Mouse (Mus musculus): ENCODE data around the gene Fubp3. TPM values are rescaled to one million over a fixed set of nuclear protein-coding genes. Genes with fewer than 3 reads are reported as not detected.
A peak's percentile ranks its signal among the peaks of the same experiment; 100 is the strongest.

Gene Fubp3
- polyA plus RNA-seq, 1 experiment from 2014 or later, result 76.5 TPM

- H3K4me2 ChIP-seq, result peak overlapping the region; percentile 64
- peaks cover 99% of the 10 kb centered on the region for H3K27me3 ChIP-seq
- no peak overlapping the region for H3K27ac ChIP-seq
- 2% methylated on average over 18 of the region's 18 CpGs for WGBS
- H3K9ac ChIP-seq, result 0 out of 2 replicates have a peak overlapping the region, but pooled peaks have one; percentile 7
- ATAC-seq, result no peak
- no peaks in the 10 kb centered on the region for H3K36me3 ChIP-seq (ENCODE audit: poor library complexity, severe bottlenecking)
- peak overlapping the region; percentile 32 for H3K4me3 ChIP-seq
- H3K9me3 ChIP-seq (replicated peaks), result no peaks in the 10 kb centered on the region
- peaks cover 56% of the 10 kb centered on the region for H3K4me1 ChIP-seq
These were observed 69.5 kb downstream of the Fubp3 start for GRCm38 (mm10) chr2:31641929-31642328.

- Histone ChIP-seq H3K9ac (peak overlapping the region; percentile 23), H3K4me2 (peak overlapping the region; percentile 96), H3K4me1 (peaks cover 17% of the 10 kb centered on the region), H3K4me3 (peak overlapping the region; percentile 54), H3K36me3 (ENCODE audit: poor library complexity, severe bottlenecking) (no peaks in the 10 kb centered on the region), H3K9me3 (replicated peaks) (no peaks in the 10 kb centered on the region; the same call in 1 of the 2 replicates), H3K27me3 (peaks cover 95% of the 10 kb centered on the region), H3K27ac (no peak overlapping the region)
- under 1% methylated on average over 91 of the region's 109 CpGs for WGBS
- peak; percentile 79 for ATAC-seq
These were observed 81.8 kb downstream of the Fubp3 start for GRCm38 (mm10) chr2:31653971-31654853.

- Histone ChIP-seq H3K4me2 (peak overlapping the region; percentile 96), H3K36me3 (ENCODE audit: poor library complexity, severe bottlenecking) (no peaks in the 10 kb centered on the region), H3K4me3 (peak overlapping the region; percentile 54), H3K4me1 (peaks cover 17% of the 10 kb centered on the region), H3K9me3 (replicated peaks) (no peaks in the 10 kb centered on the region; the same call in 1 of the 2 replicates), H3K27me3 (peaks cover 94% of the 10 kb centered on the region), H3K9ac (no peak overlapping the region), H3K27ac (no peak overlapping the region)
- 5% methylated on average over 22 of the region's 22 CpGs for WGBS
- no peak for ATAC-seq
These were observed 82.6 kb downstream of the Fubp3 start for GRCm38 (mm10) chr2:31654854-31655559.

- Histone ChIP-seq H3K9ac (no peak overlapping the region), H3K27me3 (peaks cover 83% of the 10 kb centered on the region), H3K27ac (no peak overlapping the region), H3K4me1 (peaks cover 17% of the 10 kb centered on the region), H3K36me3 (ENCODE audit: poor library complexity, severe bottlenecking) (no peaks in the 10 kb centered on the region), H3K4me2 (no peak overlapping the region), H3K9me3 (replicated peaks) (no peaks in the 10 kb centered on the region; the same call in 1 of the 2 replicates), H3K4me3 (no peak overlapping the region)
- 88% methylated on average over 7 of the region's 7 CpGs for WGBS
- ATAC-seq, result no peak
These were observed 83.9 kb downstream of the Fubp3 start for GRCm38 (mm10) chr2:31656374-31656773.

GRCm38 (mm10) chr2:31662939-31663803, 90.7 kb downstream of the Fubp3 start:
- Histone ChIP-seq H3K9me3 (replicated peaks) (no peaks in the 10 kb centered on the region; the same call in 1 of the 2 replicates), H3K36me3 (ENCODE audit: poor library complexity, severe bottlenecking) (no peaks in the 10 kb centered on the region), H3K4me1 (no peaks in the 10 kb centered on the region), H3K27me3 (peaks cover 46% of the 10 kb centered on the region), H3K9ac (no peak overlapping the region), H3K4me3 (no peak overlapping the region), H3K4me2 (no peak overlapping the region), H3K27ac (no peak overlapping the region)
- ATAC-seq, result no peak
- 75% methylated on average over 8 of the region's 8 CpGs for WGBS

- Histone ChIP-seq H3K9me3 (replicated peaks) (no peaks in the 10 kb centered on the region; the same call in 1 of the 2 replicates), H3K27me3 (peaks cover 40% of the 10 kb centered on the region), H3K4me1 (no peaks in the 10 kb centered on the region), H3K4me3 (no peak overlapping the region), H3K9ac (no peak overlapping the region), H3K36me3 (ENCODE audit: poor library complexity, severe bottlenecking) (no peaks in the 10 kb centered on the region), H3K27ac (no peak overlapping the region), H3K4me2 (no peak overlapping the region)
- no peak for ATAC-seq
- WGBS, result 92% methylated on average over 1 of the region's 1 CpGs
These were observed 91.3 kb downstream of the Fubp3 start for GRCm38 (mm10) chr2:31663804-31664180.

Small RNAs within 50 kb of the gene (microRNA-seq; reads per million reads assigned to microRNA genes)
- 1.1 reads per million for gene Mir6998

Other genes with a start within 250 kb of the Fubp3 start
- 5.6 and 5.9 TPM in 2 replicates for gene Ass1, start 102.4 kb upstream of the Fubp3 start, polyA plus RNA-seq (2015; fragmentation: Nextera tagmentation; extraction: Ambion mirVana)
- gene Prdm12, start 67.4 kb downstream of the Fubp3 start, polyA plus RNA-seq (2015; fragmentation: Nextera tagmentation; extraction: Ambion mirVana), result 1.3 and 2.1 TPM in 2 replicates
- gene Exosc2, start 98.1 kb downstream of the Fubp3 start, polyA plus RNA-seq (2015; fragmentation: Nextera tagmentation; extraction: Ambion mirVana), result 53.2 and 59.2 TPM in 2 replicates
- 25.8 and 30.6 TPM in 2 replicates for gene Abl1, start 115.7 kb downstream of the Fubp3 start, polyA plus RNA-seq (2015; fragmentation: Nextera tagmentation; extraction: Ambion mirVana)
- 0.13 and 0.19 TPM in 2 replicates for gene Qrfp, start 237.9 kb downstream of the Fubp3 start, polyA plus RNA-seq (2015; fragmentation: Nextera tagmentation; extraction: Ambion mirVana)

Measured in forebrain, embryonic 13.5 days (tissue).